Mouse (Mus musculus): ENCODE measurements around the gene Kcnk3.

DNA sequence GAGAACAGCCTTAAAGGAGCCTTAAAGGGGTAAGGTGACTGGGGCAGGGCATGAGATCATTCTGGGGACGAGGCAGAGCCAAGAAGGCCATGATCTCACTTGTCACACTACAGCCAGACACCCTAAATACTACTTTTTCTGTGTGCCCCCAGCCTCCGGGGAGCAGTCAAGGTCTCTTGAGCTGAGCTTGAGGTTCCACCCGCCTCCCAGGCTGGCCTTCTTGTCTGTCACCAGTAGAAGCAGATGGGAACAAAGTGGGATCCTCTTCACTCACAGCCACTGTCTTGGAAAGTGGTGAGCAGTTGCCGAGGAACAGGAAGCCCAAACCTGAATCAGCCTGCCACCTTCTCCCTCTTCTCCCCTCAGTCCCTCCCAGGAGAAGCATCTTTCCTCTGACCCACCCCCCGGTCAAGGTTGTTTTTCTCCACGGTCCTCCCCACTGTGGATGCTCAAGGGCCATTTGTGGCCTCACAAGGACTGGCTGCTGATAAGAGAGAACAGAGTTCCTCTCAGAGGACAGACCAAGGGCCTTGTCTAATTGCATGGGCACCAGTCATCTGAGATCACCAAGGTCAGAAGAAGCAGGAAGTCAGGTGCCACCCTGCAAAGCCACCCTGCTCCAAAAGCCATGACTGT is 9.4 kb upstream of the Kcnk3 start:
- TF ChIP-seq CHD2 (IDR thresholded peaks at IDR 0.05; ENCODE audit: low read depth, low read length) (no peak), HCFC1 (IDR thresholded peaks at IDR 0.05; ENCODE audit: borderline replicate concordance, insufficient read depth, low read length) (no peak)
